Mouse (Mus musculus) retina, adult 2 months (tissue): ENCODE results near the gene Ugt1a5.
"Not testable (repeated sequence)": the region's sequence is repeated elsewhere in the genome, so short reads cannot be mapped to it uniquely, and the experiment has no call there.

Experiments
- DNase-seq: peaks from one replicate; pipeline ENCODE4 v3.0.0-alpha.2; 2012; ENCODE audit warnings: low read depth, low spot score

The Ugt1a5 gene

GRCm38 (mm10) chr1:88165711-88166110 is at the start of gene Ugt1a5:
TSS of gene Ugt1a5 (plus strand) at chr1:88166012.
- DNase-seq, result no peak

GRCm38 (mm10) chr1:88120550-88120949 is 45.3 kb upstream of the Ugt1a5 start:
- DNase-seq, result not testable (repeated sequence)

GRCm38 (mm10) chr1:88121521-88121920 is 44.3 kb upstream of the Ugt1a5 start:
- DNase-seq, result not testable (repeated sequence)

DNA sequence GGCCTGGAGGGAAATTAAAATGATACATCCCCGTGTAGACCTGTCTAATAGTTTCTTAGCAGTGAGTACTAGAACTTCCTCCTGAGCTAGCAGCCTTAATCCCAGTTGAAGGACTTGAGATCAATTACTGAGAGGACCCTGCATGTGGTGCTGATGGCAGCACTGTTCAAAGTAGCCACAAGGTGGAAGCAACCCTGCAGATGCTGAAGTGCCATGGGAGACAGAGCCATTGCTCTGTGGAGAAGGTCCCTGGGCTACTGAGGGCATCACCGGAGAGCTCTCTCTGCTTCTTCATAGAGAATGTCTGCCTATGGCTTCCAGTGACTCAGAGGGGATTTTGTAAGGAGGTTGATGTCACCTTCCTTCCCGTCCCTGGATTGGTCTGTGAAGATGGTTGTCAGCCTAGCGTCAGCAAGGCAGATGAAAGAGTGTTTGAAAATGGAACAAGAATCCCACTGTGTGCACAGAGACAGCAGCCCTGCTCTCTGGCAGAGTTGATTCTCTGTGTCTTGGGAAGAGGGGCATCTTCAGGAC is 39.9 kb upstream of the Ugt1a5 start:
- DNase-seq, result not testable (repeated sequence)

DNA sequence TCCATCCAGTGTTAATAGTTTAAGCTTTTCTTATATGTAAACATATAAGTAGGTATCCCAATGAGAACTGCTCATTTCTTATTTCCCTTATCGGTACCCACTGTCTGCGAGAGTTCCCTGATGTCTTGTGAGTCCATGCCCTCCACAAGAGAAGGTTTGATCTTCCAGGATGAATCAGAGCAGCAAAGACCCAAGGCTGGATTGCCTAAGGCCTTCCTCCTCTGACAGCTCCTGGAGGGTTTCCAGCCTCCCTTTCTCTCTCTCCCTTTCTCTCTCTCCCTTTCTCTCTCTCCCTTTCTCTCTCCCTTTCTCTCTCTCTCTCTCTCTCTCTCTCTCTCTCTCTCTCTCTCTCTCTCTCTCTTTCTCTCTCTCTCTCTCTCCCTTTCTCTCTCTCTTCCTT is 36.7 kb upstream of the Ugt1a5 start:
- not testable (repeated sequence) for DNase-seq

DNA sequence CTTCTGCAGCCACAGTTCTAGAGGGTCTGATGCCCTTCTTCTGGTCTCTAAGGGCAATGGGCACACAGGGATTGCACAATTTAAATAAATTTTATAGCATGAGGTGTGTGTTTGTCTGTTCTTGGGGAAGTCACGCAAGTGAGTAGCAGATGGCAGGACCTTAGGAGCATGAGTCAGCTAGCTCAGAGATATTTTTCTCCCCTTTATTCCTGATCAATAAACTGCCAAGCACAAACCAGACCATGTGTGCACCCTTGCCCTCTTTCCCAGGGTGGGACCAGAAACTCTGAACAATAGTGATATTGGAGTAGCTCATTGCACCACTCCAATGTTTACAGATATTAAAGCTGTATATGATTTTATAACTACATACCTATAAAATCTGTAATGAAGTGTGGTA is 35.6 kb upstream of the Ugt1a5 start:
- not testable (repeated sequence) for DNase-seq

DNA sequence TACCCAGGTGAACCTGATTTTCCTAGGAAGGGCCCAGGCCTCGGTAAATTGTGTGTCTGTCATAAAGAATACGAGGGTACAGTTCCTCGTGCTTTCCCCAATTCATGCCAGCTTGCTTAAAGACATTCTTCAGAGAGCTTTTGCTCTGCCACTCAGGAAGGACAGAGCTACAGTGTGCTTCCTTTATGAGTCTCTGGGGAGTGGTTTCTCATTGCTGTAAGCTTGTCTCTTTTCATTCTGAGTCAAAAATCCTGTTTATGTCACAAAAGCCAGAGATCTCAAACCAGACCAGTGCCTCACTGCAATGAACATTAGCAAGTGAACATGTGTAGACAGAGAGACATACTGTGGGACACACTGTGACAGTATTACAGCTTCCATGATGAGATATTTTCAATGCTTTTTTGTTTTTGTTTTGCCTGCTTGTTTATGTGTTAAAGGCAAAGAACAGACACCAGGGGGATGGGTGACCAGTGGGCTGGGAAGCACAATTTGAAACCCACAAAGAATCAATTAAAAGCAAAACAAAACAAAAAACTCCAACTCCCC is 31.8 kb upstream of the Ugt1a5 start:
- no peak for DNase-seq

GRCm38 (mm10) chr1:88134457-88135011 is 31.3 kb upstream of the Ugt1a5 start, which contains the start of gene Ugt1a6a:
TSS of gene Ugt1a6a (plus strand) at chr1:88134809.
- not testable (repeated sequence) for DNase-seq

DNA sequence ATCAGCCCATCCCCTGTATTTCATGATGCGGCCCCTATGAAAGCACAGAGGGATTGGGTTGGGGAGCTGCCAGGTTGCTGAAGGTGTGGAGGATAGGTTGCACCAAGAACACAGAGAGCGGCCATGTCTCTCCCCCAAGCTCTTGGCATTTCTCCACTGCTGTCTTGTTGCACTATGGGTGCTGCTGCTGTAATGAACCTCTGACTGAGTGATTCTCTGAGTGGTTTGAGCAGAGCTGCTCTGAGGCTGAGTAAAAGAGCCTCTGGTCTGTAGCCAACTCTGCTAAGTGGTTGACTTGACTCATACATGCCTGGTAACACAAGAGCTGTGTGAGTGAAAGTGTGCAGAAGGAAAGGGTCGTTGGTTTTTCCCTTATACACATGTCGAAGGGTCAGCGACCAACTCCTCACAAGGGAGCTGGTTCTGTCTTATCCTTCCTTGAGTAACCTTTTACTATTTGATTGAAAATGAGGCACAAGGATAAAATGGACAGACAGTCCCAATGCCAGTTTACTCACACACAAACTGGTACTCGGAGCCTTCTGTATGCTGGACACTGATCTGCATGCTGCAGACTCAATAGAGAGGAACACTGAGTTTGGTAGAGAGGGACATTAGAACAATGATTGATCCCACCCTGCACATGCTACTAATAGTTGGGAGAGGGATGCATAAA is 30.4 kb upstream of the Ugt1a5 start:
- not testable (repeated sequence) for DNase-seq

- no peak for DNase-seq
Observed at GRCm38 (mm10) chr1:88136646-88137045, 29.2 kb upstream of the Ugt1a5 start.

DNA sequence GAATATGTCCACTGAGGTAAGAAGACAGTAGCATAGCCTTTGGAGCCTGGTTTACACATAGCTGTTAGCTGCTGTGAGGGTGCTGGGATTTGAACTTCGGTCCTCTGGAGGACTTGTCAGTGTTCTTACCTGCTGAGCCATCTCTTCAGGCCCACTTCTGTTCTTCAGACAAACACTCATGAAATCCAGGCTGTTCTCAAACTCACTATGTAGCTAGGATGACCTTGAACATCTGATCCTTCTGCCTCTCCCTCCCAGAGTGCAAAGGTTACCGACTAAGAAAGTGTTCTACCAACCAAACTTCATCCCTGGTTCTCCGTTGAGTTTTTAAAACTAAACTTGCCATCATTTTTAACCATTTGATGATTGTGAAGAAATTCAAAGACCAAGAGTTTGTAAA is 28.5 kb upstream of the Ugt1a5 start:
- DNase-seq, result no peak

GRCm38 (mm10) chr1:88138145-88138544 is 27.7 kb upstream of the Ugt1a5 start:
- DNase-seq, result no peak

DNA sequence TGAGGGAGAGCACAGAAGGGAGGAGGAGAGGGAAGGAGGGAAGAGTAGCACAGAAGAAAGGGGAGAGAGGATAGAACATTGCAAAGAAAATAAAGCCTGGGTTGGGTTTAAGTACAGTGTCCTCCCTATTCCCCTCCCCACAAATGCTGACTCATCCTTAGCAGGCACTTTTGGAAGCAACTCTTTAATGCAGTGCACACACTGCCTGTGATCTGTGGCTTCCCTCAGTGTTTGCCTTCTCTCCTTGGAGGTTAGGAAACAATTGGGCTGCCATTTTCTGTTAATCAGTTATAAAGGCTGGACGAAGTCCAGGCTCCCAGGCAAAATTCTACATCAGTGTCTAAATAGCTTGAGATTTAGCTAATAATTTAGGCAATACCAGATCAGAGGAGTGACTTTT is 25.3 kb upstream of the Ugt1a5 start:
- DNase-seq, result not testable (repeated sequence)

DNA sequence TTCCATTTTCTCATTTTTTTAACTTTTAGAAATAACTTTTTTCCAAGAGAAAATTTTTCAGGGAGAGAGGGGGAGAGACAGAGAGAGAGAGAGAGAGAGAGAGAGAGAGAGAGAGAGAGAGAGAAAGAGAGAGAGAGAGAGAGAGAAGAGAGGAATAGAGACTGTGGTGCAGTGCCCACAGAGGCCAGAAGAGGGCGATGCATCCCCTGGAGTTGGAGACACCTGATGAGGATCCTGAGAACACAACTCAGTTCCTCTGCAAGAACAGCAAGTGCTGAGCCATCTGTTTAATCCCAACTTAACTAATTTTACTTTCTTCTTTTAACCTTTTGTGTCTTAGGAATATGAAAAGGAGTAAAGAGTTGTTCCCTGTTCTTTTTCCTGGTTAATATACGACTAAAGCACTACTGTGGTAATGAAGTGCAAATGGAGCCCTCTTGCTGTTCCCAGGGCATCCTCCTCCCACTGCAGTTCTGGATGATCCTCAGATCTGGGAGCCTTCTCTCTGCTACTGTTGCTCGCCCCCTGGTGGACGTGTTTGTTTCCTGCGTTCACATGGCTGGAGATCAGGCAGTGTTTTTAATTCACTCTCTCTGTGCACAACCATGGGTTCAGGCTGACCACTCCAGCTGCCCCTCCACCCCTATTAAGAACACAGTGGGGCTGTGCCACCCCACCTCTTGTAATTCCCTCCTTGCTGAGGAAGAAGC is 21.7 kb upstream of the Ugt1a5 start:
- not testable (repeated sequence) for DNase-seq

DNA sequence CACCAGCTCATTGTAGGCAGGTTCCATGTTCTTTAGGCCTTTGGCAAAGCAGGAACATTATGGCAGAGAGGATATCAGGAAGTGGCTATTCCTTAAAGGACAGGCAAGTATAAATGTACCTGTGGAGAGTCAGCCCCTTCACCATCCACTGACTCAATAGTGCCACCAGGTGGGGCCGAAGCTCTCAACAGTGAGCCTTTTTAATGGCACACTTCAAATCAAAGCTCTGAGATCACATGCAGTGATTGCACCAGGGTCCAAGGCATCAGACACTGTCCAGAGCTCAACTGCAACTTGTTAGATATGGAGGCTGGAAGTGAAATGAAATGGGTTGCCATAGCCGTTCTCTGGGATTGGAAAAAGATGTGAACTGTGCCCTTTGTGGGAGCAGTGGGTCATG is 20.5 kb upstream of the Ugt1a5 start:
- DNase-seq, result not testable (repeated sequence)

- DNase-seq, result not testable (repeated sequence)
Observed at GRCm38 (mm10) chr1:88150133-88150532, 15.7 kb upstream of the Ugt1a5 start.

- DNase-seq, result no peak
Observed at GRCm38 (mm10) chr1:88158430-88158829, 7.4 kb upstream of the Ugt1a5 start.

DNA sequence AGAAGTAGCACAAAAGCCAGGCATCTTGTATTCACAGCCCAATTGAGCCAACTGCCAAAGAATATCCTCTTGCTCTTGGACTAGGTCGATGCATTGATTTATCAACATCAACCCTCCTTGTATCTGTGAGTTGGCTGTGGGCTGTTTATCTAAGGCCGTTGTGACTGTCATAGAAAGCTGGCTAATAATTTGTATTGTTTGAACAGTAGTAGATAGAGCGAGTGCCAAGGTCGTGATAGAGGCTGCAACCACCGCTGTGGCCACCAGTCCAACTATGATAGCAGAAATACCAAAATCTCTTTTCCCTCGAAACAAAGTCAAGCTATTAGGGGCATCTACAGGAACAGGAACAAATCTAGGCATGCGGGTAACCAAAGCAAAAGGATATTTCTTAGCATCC is 6.4 kb downstream of the Ugt1a5 start:
- DNase-seq, result not testable (repeated sequence)

- DNase-seq, result no peak
Observed at GRCm38 (mm10) chr1:88179657-88180056, 13.8 kb downstream of the Ugt1a5 start.

GRCm38 (mm10) chr1:88186325-88186935 is 20.6 kb downstream of the Ugt1a5 start:
- DNase-seq, result no peak

GRCm38 (mm10) chr1:88192136-88192535 is 26.3 kb downstream of the Ugt1a5 start:
- no peak for DNase-seq

DNA sequence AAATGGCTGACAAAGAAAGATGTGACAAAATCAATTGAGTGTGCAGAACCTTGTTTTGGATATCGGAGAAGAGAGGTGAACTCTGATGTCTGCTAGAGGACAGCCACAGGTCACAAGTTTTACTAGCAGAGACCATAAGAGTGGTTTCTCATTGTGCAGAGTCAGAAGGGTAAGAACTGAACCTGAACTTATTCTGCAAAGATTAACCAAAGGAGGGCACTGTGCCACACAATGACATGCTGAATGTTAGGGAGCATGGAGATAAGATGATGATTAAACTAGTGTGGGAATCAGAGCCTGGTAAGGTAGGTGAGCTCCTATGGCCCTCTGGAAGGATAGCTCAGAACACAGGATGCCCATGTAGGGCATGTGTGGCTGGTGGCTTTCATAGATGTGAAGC is 29.9 kb downstream of the Ugt1a5 start:
- DNase-seq, result no peak
